8 mouse cellular contexts compared by ENCODE assay signal in the genomic region with DNA sequence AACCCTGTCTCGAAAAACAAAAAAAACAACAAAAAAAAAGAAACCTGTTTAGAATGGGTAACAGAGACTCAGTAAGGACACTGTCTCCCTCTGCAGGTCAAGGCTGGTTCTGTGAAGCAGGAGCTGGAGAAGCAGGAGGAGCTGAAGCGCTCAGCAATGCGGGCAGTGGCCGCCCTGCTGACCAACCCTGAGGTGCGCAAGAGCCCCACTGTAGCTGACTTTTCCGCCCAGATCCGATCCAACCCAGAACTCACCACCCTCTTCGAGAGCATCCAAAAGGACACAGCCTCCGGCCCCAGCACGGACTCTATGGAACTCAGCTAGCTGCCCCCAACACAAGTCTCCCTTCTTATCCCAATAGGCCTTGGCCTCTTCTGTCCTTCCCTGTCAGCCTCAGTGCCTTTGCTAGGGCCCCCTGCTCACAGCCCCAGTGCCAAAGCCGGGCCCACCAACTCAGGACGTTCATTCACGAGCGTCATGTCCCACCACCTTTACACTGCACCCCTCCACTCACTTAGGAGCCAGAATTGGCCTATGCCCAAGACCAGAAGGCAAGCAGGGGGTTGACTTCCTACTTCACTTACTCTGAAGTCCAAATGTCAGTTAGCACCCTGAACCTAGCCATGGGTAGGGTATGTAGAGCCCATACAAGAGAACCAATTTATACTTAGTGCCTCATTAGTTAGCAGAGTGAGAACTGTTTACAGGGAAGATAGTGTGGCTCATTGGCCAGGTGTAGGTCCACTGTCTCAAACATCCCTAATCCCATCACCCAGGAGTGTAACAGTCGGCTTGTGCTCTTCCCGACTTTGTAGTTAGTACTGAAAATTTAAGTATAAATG. TPM values are rescaled to one million over a fixed set of nuclear protein-coding genes. Genes with fewer than 3 reads are reported as not detected.
A peak's percentile ranks its signal among the peaks of the same experiment; 100 is the strongest.
DNase-seq lines count a peak whose midpoint lies in the region; ATAC-seq and TF ChIP-seq lines count a peak whose summit lies in the region.

No protein-coding gene starts in this region.

- no peak for TF ChIP-seq POLR2A in thymus, adult 2 months (IDR thresholded peaks at IDR 0.05; ENCODE audit: control insufficient read depth, extremely low read depth, insufficient read depth, low read length, poor library complexity)

- no peak overlapping the region for H3K4me2 ChIP-seq in forebrain, embryonic 11.5 days (ENCODE audit: low read depth, low read length, severe bottlenecking)
- no peak overlapping the region for H3K4me2 ChIP-seq in heart, embryonic 15.5 days
- no peak overlapping the region for H3K4me2 ChIP-seq in liver, embryonic 13.5 days
- H3K4me2 ChIP-seq in neural tube, embryonic 15.5 days = no peak overlapping the region

- peaks cover 92% of the 10 kb centered on the region for H3K36me3 ChIP-seq in E14TG2a.4 (ENCODE audit: insufficient read depth, low read length)
- peaks cover 18% of the 10 kb centered on the region for H3K36me3 ChIP-seq in forebrain, embryonic 11.5 days (ENCODE audit: control insufficient read depth, insufficient read depth, low read length)
- H3K36me3 ChIP-seq in heart, embryonic 15.5 days = peaks cover 82% of the 10 kb centered on the region
- H3K36me3 ChIP-seq in liver, embryonic 13.5 days = peaks cover 79% of the 10 kb centered on the region
- H3K36me3 ChIP-seq in neural tube, embryonic 15.5 days = peaks cover 81% of the 10 kb centered on the region
- H3K36me3 ChIP-seq in thymus, adult 2 months (ENCODE audit: control insufficient read depth, insufficient read depth, low read length) = peaks cover 37% of the 10 kb centered on the region

- no peak overlapping the region; the same call in 1 of the 2 replicates for H3K4me3 ChIP-seq in E14TG2a.4 (replicated peaks; ENCODE audit: low read length)
- H3K4me3 ChIP-seq in forebrain, embryonic 11.5 days (ENCODE audit: low read depth, low read length) = no peak overlapping the region
- H3K4me3 ChIP-seq in heart, embryonic 15.5 days = no peak overlapping the region
- no peak overlapping the region for H3K4me3 ChIP-seq in liver, embryonic 13.5 days (replicated peaks)
- H3K4me3 ChIP-seq in neural tube, embryonic 15.5 days (replicated peaks) = no peak overlapping the region
- H3K4me3 ChIP-seq in thymus, adult 2 months (ENCODE audit: control insufficient read depth, insufficient read depth, low read length) = no peak overlapping the region

- TF ChIP-seq CTCF in E14TG2a.4 (conservative IDR thresholded peaks at IDR 0.05; ENCODE audit: low read length) = peak; percentile 30
- peak; percentile 34; the same call in 1 of the 2 replicates for TF ChIP-seq CTCF in thymus, adult 2 months (IDR thresholded peaks at IDR 0.05; ENCODE audit: borderline replicate concordance, control insufficient read depth, extremely low read depth, insufficient read depth, low read length, poor library complexity)

- H3K4me1 ChIP-seq in E14TG2a.4 (replicated peaks; ENCODE audit: low read depth, low read length) = peaks cover 35% of the 10 kb centered on the region
- peaks cover 18% of the 10 kb centered on the region for H3K4me1 ChIP-seq in forebrain, embryonic 11.5 days (replicated peaks; ENCODE audit: control insufficient read depth, insufficient read depth, low read length)
- peaks cover 24% of the 10 kb centered on the region for H3K4me1 ChIP-seq in heart, embryonic 15.5 days (replicated peaks)
- peaks cover 35% of the 10 kb centered on the region for H3K4me1 ChIP-seq in liver, embryonic 13.5 days (replicated peaks)
- peaks cover 31% of the 10 kb centered on the region for H3K4me1 ChIP-seq in neural tube, embryonic 15.5 days
- peaks cover 10% of the 10 kb centered on the region for H3K4me1 ChIP-seq in thymus, adult 2 months (replicated peaks; ENCODE audit: control insufficient read depth, insufficient read depth, low read length)

- DNase-seq in brain, adult 2 months (ENCODE audit: low read depth, low spot score) = peak; percentile 89
- peak; percentile 82 for DNase-seq in forebrain, embryonic 11.5 days (ENCODE audit: low spot score)
- peak; percentile 92 for DNase-seq in kidney, postnatal 10 days
- peak; percentile 41 for DNase-seq in liver, embryonic 13.5 days
- peak; percentile 58 for DNase-seq in thymus, adult 2 months

- no peaks in the 10 kb centered on the region for H3K27me3 ChIP-seq in E14TG2a.4 (ENCODE audit: insufficient read depth, low read length)
- no peaks in the 10 kb centered on the region for H3K27me3 ChIP-seq in forebrain, embryonic 11.5 days (ENCODE audit: control insufficient read depth, insufficient read depth, low read length)
- no peaks in the 10 kb centered on the region for H3K27me3 ChIP-seq in heart, embryonic 15.5 days
- no peaks in the 10 kb centered on the region for H3K27me3 ChIP-seq in liver, embryonic 13.5 days
- H3K27me3 ChIP-seq in neural tube, embryonic 15.5 days (replicated peaks) = no peaks in the 10 kb centered on the region
- H3K27me3 ChIP-seq in thymus, adult 2 months (ENCODE audit: control insufficient read depth, insufficient read depth, low read length) = no peaks in the 10 kb centered on the region

- no peaks in the 10 kb centered on the region for H3K9me3 ChIP-seq in E14TG2a.4 (ENCODE audit: low read length)
- no peaks in the 10 kb centered on the region for H3K9me3 ChIP-seq in forebrain, embryonic 11.5 days (ENCODE audit: control insufficient read depth, low read length)
- no peaks in the 10 kb centered on the region for H3K9me3 ChIP-seq in heart, embryonic 15.5 days (replicated peaks)
- H3K9me3 ChIP-seq in liver, embryonic 13.5 days (replicated peaks) = no peaks in the 10 kb centered on the region
- H3K9me3 ChIP-seq in neural tube, embryonic 15.5 days (replicated peaks) = no peaks in the 10 kb centered on the region

- no peak overlapping the region for H3K9ac ChIP-seq in forebrain, embryonic 11.5 days (ENCODE audit: low read length)
- H3K9ac ChIP-seq in heart, embryonic 15.5 days = no peak overlapping the region
- no peak overlapping the region for H3K9ac ChIP-seq in liver, embryonic 13.5 days
- H3K9ac ChIP-seq in neural tube, embryonic 15.5 days (replicated peaks) = no peak overlapping the region

- H3K27ac ChIP-seq in forebrain, embryonic 11.5 days (ENCODE audit: low read depth, low read length) = no peak overlapping the region
- H3K27ac ChIP-seq in heart, embryonic 15.5 days = no peak overlapping the region
- peak overlapping the region; percentile 61 for H3K27ac ChIP-seq in liver, embryonic 13.5 days
- H3K27ac ChIP-seq in neural tube, embryonic 15.5 days (replicated peaks) = 0 out of 2 replicates have a peak overlapping the region, but pooled peaks have one; percentile 18
- H3K27ac ChIP-seq in thymus, adult 2 months (ENCODE audit: control insufficient read depth, insufficient read depth, low read length) = no peak overlapping the region

- WGBS in forebrain, embryonic 11.5 days = 52% methylated on average over 16 of the region's 16 CpGs
- 44% methylated on average over 16 of the region's 16 CpGs for WGBS in heart, embryonic 15.5 days
- 46% methylated on average over 16 of the region's 16 CpGs for whole genome bisulfite sequencing in liver, embryonic 13.5 days (ENCODE audit: insufficient replicate concordance)
- 42% methylated on average over 16 of the region's 16 CpGs for WGBS in neural tube, embryonic 15.5 days
- WGBS in thymus, adult 2 months = 76% methylated on average over 16 of the region's 16 CpGs

- ATAC-seq in forebrain, embryonic 11.5 days (replicated peaks; ENCODE audit: low FRiP score) = peak; percentile 37; the same call in 1 of the 2 replicates
- ATAC-seq in heart, embryonic 15.5 days (replicated peaks; ENCODE audit: insufficient number of reproducible peaks, insufficient read depth, low FRiP score, low read depth) = 0 out of 2 replicates have a peak, but pooled peaks have one; percentile 36
- ATAC-seq in liver, embryonic 13.5 days (ENCODE audit: low read depth) = peak; percentile 47
- 0 out of 2 replicates have a peak, but pooled peaks have one; percentile 35 for ATAC-seq in neural tube, embryonic 15.5 days (ENCODE audit: low FRiP score)

RNA-seq across cellular contexts. Expression of gene Rpl32, which starts 4.8 kb away (rescaled TPM):
- polyA plus RNA-seq in forebrain, embryonic 11.5 days (2014; fragmentation: Nextera tagmentation; extraction: Ambion mirVana) = 1,664 and 1,794 TPM in 2 replicates
- polyA plus RNA-seq in heart, embryonic 15.5 days (2015; fragmentation: Nextera tagmentation; extraction: Ambion mirVana) = 1,057 and 1,253 TPM in 2 replicates
- 1,700 and 1,736 TPM in 2 replicates for polyA plus RNA-seq in liver, embryonic 13.5 days (2015; fragmentation: Nextera tagmentation; extraction: Ambion mirVana)
- 1,019 and 1,216 TPM in 2 replicates for polyA plus RNA-seq in neural tube, embryonic 15.5 days (2015; fragmentation: Nextera tagmentation; extraction: Ambion mirVana)
- polyA plus RNA-seq in thymus, adult 2 months (2012; rRNA removed) = 874 and 910 TPM in 2 replicates

RNA-seq across cellular contexts. Expression of gene Cand2, which starts 29.4 kb away (rescaled TPM):
- 46.4 and 49.8 TPM in 2 replicates for polyA plus RNA-seq in forebrain, embryonic 11.5 days (2014; fragmentation: Nextera tagmentation; extraction: Ambion mirVana)
- polyA plus RNA-seq in heart, embryonic 15.5 days (2015; fragmentation: Nextera tagmentation; extraction: Ambion mirVana) = 40.8 and 48.7 TPM in 2 replicates
- polyA plus RNA-seq in liver, embryonic 13.5 days (2015; fragmentation: Nextera tagmentation; extraction: Ambion mirVana) = 3.3 and 4.3 TPM in 2 replicates
- 9.8 and 12.2 TPM in 2 replicates for polyA plus RNA-seq in neural tube, embryonic 15.5 days (2015; fragmentation: Nextera tagmentation; extraction: Ambion mirVana)
- 16.8 and 19.5 TPM in 2 replicates for polyA plus RNA-seq in thymus, adult 2 months (2012; rRNA removed)

RNA-seq across cellular contexts. Expression of gene Efcab12, which starts 34.5 kb away (rescaled TPM):
- polyA plus RNA-seq in forebrain, embryonic 11.5 days (2014; fragmentation: Nextera tagmentation; extraction: Ambion mirVana) = 1.5 and 2.1 TPM in 2 replicates
- 0.29 and 0.53 TPM in 2 replicates for polyA plus RNA-seq in heart, embryonic 15.5 days (2015; fragmentation: Nextera tagmentation; extraction: Ambion mirVana)
- 0.15 and 0.16 TPM in 2 replicates for polyA plus RNA-seq in liver, embryonic 13.5 days (2015; fragmentation: Nextera tagmentation; extraction: Ambion mirVana)
- polyA plus RNA-seq in neural tube, embryonic 15.5 days (2015; fragmentation: Nextera tagmentation; extraction: Ambion mirVana) = 2.7 and 3.0 TPM in 2 replicates
- 0.33 and 0.46 TPM in 2 replicates for polyA plus RNA-seq in thymus, adult 2 months (2012; rRNA removed)

RNA-seq across cellular contexts. Expression of gene Tmem40, which starts 41.6 kb away (rescaled TPM):
- 2.2 and 2.6 TPM in 2 replicates for polyA plus RNA-seq in forebrain, embryonic 11.5 days (2014; fragmentation: Nextera tagmentation; extraction: Ambion mirVana)
- polyA plus RNA-seq in heart, embryonic 15.5 days (2015; fragmentation: Nextera tagmentation; extraction: Ambion mirVana) = 1.3 and 1.7 TPM in 2 replicates
- 28.3 and 29.9 TPM in 2 replicates for polyA plus RNA-seq in liver, embryonic 13.5 days (2015; fragmentation: Nextera tagmentation; extraction: Ambion mirVana)
- polyA plus RNA-seq in neural tube, embryonic 15.5 days (2015; fragmentation: Nextera tagmentation; extraction: Ambion mirVana) = 1.6 and 1.8 TPM in 2 replicates
- polyA plus RNA-seq in thymus, adult 2 months (2012; rRNA removed) = 1.4 and 2.5 TPM in 2 replicates

RNA-seq across cellular contexts. Expression of gene Mbd4, which starts 49.4 kb away (rescaled TPM):
- polyA plus RNA-seq in forebrain, embryonic 11.5 days (2014; fragmentation: Nextera tagmentation; extraction: Ambion mirVana) = 32.0 and 37.5 TPM in 2 replicates
- 9.2 and 11.3 TPM in 2 replicates for polyA plus RNA-seq in heart, embryonic 15.5 days (2015; fragmentation: Nextera tagmentation; extraction: Ambion mirVana)
- polyA plus RNA-seq in liver, embryonic 13.5 days (2015; fragmentation: Nextera tagmentation; extraction: Ambion mirVana) = 9.9 and 12.1 TPM in 2 replicates
- polyA plus RNA-seq in neural tube, embryonic 15.5 days (2015; fragmentation: Nextera tagmentation; extraction: Ambion mirVana) = 10.4 and 14.5 TPM in 2 replicates
- polyA plus RNA-seq in thymus, adult 2 months (2012; rRNA removed) = 9.0 and 10.5 TPM in 2 replicates

Comparison
In these comparisons a context has a peak if more than half of its experiments do, and no peak if none do; other contexts are left out.
1. DNase-seq: peak in every context shown above with its lines; median percentile 92 in kidney, postnatal 10 days; 89 in brain, adult 2 months; 82 in forebrain, embryonic 11.5 days; 58 in thymus, adult 2 months; 41 in liver, embryonic 13.5 days.
2. H3K27ac ChIP-seq: peak in liver, embryonic 13.5 days (single experiment) and neural tube, embryonic 15.5 days (single experiment); none in forebrain, embryonic 11.5 days (single experiment), heart, embryonic 15.5 days (single experiment) and thymus, adult 2 months (single experiment).
3. Peak in every context shown above with its lines, with median percentiles within 50 percentile points of each other: ATAC-seq.